Mouse (Mus musculus): ENCODE measurements at regions not wholly inside any gene's neighbourhood (a gene's known extent, or its start where the extent isn't known, plus 50 kb on each side); places are given as distances from the start of the nearest gene placed in this dataset.

GRCm38 (mm10) chr5:54741440-54741839, 743.1 kb downstream of the Stim2 start:
- no peak for DNase-seq

- DNase-seq: no peak
Measured at GRCm38 (mm10) chr5:54746973-54747372, 748.7 kb downstream of the Stim2 start.

DNA sequence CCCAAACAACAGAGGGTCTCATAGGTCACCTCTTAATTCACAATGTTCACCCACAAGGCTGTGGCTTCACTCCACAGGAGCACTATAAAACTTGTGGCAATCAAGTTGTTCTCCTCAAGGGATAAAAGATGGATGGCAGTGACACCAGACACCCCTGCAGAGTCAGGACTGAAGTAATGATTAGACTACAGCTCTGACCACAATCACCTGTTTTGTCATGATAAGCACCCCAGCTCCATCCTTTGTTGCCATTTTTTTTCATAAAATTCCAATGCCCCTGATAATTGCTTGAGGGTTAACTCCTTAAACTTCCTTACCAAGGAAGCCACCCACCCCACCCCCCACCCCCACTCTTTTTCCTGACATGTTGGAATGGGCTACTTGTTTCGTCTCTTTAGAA, 755.1 kb downstream of the Stim2 start:
- no peak for DNase-seq

- DNase-seq: no peak
Measured at GRCm38 (mm10) chr5:54759657-54760056, 761.4 kb downstream of the Stim2 start.

DNA sequence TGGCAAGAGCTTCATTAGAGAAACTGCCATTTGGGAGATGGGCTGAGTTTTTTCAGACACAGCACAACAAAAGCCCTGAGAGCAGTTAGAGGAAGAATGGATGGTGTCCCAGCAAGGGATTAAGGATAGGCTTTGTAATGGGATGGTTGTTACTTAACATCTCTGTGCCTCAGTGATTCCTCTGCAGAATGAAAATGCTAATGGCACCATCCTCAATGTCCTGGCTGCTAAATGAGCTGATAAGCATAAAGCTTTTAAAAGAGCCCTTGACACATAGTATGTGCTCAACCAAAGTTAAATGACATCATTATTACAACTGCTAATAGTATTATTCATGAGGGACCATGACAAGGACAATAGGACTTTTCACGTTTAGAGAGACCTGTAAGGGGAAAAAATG, 764.7 kb downstream of the Stim2 start:
- no peak for DNase-seq

DNA sequence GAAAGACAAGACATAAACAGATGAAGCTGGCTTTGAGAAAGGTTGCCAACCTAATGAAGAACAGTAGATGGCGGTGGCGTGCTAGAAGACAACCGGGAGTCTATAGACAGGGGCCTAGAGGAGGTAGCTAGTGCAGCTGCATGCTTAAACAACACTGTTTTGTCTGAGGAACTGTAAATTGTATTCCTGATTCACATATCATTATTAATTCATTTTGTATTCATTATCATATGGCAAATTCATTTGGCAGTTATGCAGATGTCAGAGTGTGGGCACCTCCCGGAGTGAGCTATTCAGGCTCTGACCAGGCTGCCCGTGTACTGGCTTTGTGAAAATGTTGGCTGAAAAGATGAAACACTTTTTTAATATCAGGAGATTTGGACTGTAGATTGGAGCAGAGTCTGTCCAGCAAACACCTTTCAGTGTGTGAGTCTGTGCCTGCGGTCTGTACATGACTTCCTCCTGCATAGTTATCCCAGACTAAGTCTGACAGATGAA, 798.7 kb downstream of the Stim2 start:
- DNase-seq: peak; percentile 18

- DNase-seq: no peak
Measured at GRCm38 (mm10) chr5:54827076-54827475, 828.8 kb downstream of the Stim2 start.

Data from cerebellum, adult 9-10 months (tissue).